Mouse (Mus musculus): Measurements from ENCODE around the gene Ccdc32. TPM values are rescaled to one million over a fixed set of nuclear protein-coding genes. Genes with fewer than 3 reads are reported as not detected.
A peak's percentile ranks its signal among the peaks of the same experiment; 100 is the strongest.

The Ccdc32 gene
- 0.69 and 0.75 TPM in 2 replicates for polyA plus RNA-seq (2012)

DNA sequence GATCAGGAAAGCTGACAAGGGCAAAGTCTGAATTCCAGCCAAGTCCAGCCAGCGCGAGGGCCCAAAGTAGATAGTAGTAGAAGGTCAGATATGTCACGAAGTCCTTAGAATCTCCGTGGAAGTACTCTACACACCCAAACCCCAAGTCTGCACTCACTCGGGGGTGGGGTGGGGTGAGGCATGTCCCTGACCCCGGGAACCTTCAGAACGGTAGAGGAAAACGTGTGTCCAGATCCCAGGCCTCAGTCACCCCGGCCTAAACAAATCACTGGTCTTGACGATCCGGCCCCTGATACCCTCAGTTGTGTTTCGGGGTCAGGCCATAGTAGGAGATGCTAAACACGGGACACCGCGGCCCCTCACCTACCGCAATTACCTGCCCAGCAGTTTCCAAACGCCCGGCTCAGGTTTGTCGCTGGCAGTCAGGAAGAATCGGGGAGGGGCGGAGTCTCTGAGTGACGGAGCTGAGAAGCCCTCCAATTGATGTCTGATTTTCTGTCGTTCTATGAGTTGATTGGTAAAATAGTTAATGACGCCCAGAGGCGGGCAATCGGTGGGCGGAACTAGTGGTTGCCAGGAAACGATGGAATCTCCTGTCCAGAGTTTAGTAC lies at the start of gene Ccdc32:
Gene Ccdc32 (minus strand): TSS at position 453 of the 611 bp plus-strand sequence.
- H3K36me3 ChIP-seq (ENCODE audit: control insufficient read depth): peaks cover 14% of the 10 kb centered on the region
- peak within 1 kb of the TSS; percentile 81 for H3K4me3 ChIP-seq (replicated peaks)
- no peak for TF ChIP-seq GATA1 (IDR thresholded peaks at IDR 0.05; ENCODE audit: low read length)
- no peak for TF ChIP-seq TAL1 (IDR thresholded peaks at IDR 0.05; ENCODE audit: low read length)
- H3K27me3 ChIP-seq (ENCODE audit: control insufficient read depth): no peaks in the 10 kb centered on the region; the same call in 1 of the 2 replicates
- no peaks in the 10 kb centered on the region for H3K9me3 ChIP-seq (ENCODE audit: control insufficient read depth, low read length)
- H3K4me1 ChIP-seq (ENCODE audit: control insufficient read depth): peaks cover 56% of the 10 kb centered on the region

DNA sequence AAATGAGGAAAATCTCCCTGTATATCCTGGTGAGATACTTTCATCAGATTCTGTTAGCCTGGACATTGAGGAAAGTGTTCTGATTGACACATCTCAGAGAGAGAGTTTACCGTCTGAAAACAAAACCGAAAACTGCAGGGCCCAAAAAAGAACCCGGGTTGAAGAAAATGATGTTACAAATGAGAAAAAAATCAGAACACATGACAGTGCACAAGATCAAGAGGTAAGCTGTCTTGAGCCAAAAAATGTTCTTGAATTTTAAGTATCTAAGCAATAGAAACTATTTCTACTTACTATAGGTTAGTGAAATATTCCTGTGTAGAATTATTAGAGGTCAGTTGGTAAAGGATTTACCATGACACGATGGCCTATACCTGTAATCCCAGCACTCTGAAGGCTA lies 43.2 kb upstream of the Ccdc32 start:
- H3K9me3 ChIP-seq (ENCODE audit: control insufficient read depth, low read length): no peaks in the 10 kb centered on the region
- peaks cover 94% of the 10 kb centered on the region for H3K36me3 ChIP-seq (ENCODE audit: control insufficient read depth)
- no peaks in the 10 kb centered on the region for H3K27me3 ChIP-seq (ENCODE audit: control insufficient read depth)
- no peak overlapping the region for H3K4me3 ChIP-seq (replicated peaks)
- H3K4me1 ChIP-seq (ENCODE audit: control insufficient read depth): no peaks in the 10 kb centered on the region
- TF ChIP-seq TAL1 (IDR thresholded peaks at IDR 0.05; ENCODE audit: low read length): no peak
- TF ChIP-seq GATA1 (IDR thresholded peaks at IDR 0.05; ENCODE audit: low read length): no peak

DNA sequence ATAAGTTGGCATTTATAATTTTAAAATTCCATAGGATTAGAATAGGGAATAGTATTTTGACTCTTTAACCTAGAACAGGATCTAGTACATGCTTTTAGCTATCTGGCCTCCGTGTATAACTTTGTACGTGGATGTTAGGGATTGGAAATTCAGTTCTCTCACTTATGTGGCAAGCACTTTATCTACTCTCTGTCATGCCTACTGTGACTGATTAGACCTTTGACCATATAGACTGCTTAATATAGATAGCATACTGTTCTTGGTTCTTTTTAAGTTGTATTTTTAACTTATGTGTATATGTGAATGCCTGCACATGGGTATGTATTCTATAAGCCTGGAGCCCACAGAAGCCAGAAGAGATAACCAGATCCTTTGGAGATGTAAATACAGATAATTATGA lies 30.9 kb upstream of the Ccdc32 start:
- H3K36me3 ChIP-seq (ENCODE audit: control insufficient read depth): peaks cover 85% of the 10 kb centered on the region
- no peaks in the 10 kb centered on the region for H3K27me3 ChIP-seq (ENCODE audit: control insufficient read depth)
- H3K9me3 ChIP-seq (ENCODE audit: control insufficient read depth, low read length): no peaks in the 10 kb centered on the region
- H3K4me3 ChIP-seq (replicated peaks): no peak overlapping the region
- H3K4me1 ChIP-seq (ENCODE audit: control insufficient read depth): peaks cover 15% of the 10 kb centered on the region
- TF ChIP-seq TAL1 (IDR thresholded peaks at IDR 0.05; ENCODE audit: low read length): no peak

DNA sequence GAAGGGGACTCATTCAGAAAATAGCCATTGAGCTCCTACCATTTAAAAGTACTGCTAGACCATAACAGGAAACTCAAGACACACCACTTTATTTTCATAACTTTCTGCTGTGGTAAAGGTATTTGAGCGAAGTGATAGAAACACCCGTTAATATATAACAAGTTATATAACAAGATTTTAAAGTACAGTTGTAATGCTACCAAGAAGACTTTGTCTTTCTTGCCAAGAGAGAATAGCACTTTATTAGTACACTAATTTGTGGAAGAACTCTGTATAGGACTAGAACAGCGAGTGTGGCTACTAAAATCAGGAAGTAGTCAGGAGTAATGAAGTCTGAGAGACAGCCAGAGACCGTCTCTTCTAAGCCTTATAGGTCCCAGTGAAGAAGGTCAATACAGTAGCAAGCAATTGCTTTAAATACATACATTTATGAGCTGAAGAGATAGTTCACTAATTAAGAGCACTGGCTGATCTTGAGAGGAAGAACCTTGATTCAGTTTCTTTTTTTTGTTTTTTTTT lies 21.0 kb upstream of the Ccdc32 start:
- H3K4me1 ChIP-seq (ENCODE audit: control insufficient read depth): peaks cover 38% of the 10 kb centered on the region

DNA sequence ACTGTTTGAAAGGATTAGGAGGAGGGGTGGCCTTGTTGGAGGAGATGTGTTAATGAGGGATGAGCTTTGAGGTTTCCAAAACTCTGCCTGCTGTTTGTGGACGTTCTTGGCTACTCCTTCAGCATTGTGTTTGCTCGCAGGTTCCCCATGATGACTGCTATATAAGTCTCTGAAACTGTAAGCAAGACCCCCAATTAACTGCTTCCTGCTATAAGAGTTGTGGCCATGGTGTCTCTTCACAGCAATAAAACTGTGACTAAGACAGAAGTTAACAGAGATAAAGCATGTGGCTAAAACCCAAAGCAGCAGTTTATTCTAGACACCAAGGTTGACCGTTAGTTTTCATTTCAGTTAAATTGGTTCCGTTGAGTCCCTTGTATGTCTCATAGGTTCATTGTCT lies 18.7 kb upstream of the Ccdc32 start:
- H3K27me3 ChIP-seq (ENCODE audit: control insufficient read depth): no peaks in the 10 kb centered on the region
- TF ChIP-seq GATA1 (IDR thresholded peaks at IDR 0.05; ENCODE audit: low read length) (no peak), TAL1 (IDR thresholded peaks at IDR 0.05; ENCODE audit: low read length) (no peak)
- H3K4me3 ChIP-seq (replicated peaks): peak overlapping the region; percentile 68
- peaks cover 38% of the 10 kb centered on the region for H3K4me1 ChIP-seq (ENCODE audit: control insufficient read depth)
- H3K9me3 ChIP-seq (ENCODE audit: control insufficient read depth, low read length): no peaks in the 10 kb centered on the region
- peaks cover 29% of the 10 kb centered on the region for H3K36me3 ChIP-seq (ENCODE audit: control insufficient read depth)

More for the DNA sequence above, 21.0 kb upstream of the Ccdc32 start:
- TF ChIP-seq TAL1 (IDR thresholded peaks at IDR 0.05; ENCODE audit: low read length): no peak
- TF ChIP-seq GATA1 (IDR thresholded peaks at IDR 0.05; ENCODE audit: low read length): no peak
- Histone ChIP-seq H3K9me3 (ENCODE audit: control insufficient read depth, low read length) (no peaks in the 10 kb centered on the region), H3K27me3 (ENCODE audit: control insufficient read depth) (no peaks in the 10 kb centered on the region), H3K36me3 (ENCODE audit: control insufficient read depth) (peaks cover 35% of the 10 kb centered on the region), H3K4me3 (replicated peaks) (no peak overlapping the region)

DNA sequence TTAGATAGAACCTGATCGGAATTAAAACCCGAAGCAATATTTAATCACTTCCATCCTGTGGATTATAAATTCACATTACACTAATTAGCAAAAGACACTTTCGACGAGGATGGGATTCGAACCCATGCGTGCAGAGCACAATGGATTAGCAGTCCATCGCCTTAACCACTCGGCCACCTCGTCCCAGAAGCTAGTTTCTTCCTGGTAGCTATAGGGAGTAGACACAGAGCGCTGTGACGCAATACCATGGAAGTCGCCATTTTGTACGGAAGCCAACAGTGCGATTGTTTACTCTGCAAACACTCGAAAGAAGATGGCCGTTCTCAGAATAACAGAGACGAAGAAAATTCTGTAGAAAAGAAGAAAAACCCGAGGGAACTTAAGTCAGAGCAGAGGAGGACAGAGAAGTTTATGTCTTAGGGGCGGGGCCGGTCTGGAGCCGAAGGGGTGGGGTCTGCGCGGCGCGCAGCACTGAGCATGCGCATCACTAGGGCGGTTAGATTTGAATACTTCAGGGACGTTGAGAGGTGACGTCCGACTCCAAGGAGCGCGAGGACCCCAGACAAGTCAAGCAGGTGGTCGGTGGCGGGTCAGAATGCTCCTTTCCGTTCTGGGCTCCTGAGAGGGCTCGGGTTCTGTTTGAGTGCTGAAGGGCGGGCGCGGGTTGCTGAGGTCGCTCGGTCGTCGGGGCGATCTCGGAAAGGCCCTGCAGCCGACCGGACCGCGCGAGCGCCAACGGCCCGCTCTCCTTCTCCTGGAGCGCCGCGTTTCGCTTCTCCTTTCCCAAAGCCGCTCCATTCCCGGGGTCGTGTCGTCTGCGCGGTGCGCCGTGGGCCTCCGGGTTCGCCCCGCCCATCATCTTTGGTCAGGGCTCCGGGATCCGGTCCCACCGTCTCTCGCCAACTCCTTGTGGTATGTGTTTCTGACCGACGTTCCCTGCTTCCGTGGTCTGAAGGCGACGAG lies 17.7 kb upstream of the Ccdc32 start, which contains the start of gene Knl1:
Gene Knl1 (plus strand): TSS at position 471 of the 963 bp plus-strand sequence.
- Histone ChIP-seq H3K4me1 (ENCODE audit: control insufficient read depth) (peaks cover 35% of the 10 kb centered on the region), H3K9me3 (ENCODE audit: control insufficient read depth, low read length) (no peaks in the 10 kb centered on the region), H3K4me3 (replicated peaks) (peak within 1 kb of the TSS; percentile 68), H3K36me3 (ENCODE audit: control insufficient read depth) (peaks cover 25% of the 10 kb centered on the region), H3K27me3 (ENCODE audit: control insufficient read depth) (no peaks in the 10 kb centered on the region)
- no peak for TF ChIP-seq TAL1 (IDR thresholded peaks at IDR 0.05; ENCODE audit: low read length)
- TF ChIP-seq GATA1 (IDR thresholded peaks at IDR 0.05; ENCODE audit: low read length): no peak

DNA sequence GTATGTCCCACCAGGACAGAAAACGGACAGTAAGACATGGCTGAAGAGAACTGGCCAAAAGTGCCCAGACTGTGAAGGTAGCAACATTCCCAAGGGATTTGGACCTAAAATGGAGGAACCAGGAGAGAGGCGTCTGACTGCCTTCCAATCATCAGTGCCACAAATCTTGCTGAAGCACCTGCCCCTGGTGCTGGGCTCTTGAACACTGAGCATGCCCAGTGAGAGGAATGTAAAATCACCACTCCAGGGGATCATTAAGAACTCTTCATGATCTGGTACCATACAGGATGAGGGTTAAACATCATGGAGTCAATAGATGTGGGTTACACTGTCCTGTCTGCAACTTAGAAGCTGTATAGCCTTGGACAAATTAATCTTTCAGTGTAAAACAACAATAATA lies 16.0 kb upstream of the Ccdc32 start:
- Histone ChIP-seq H3K36me3 (ENCODE audit: control insufficient read depth) (peaks cover 14% of the 10 kb centered on the region), H3K4me3 (replicated peaks) (no peak overlapping the region), H3K9me3 (ENCODE audit: control insufficient read depth, low read length) (no peaks in the 10 kb centered on the region), H3K27me3 (ENCODE audit: control insufficient read depth) (no peaks in the 10 kb centered on the region), H3K4me1 (ENCODE audit: control insufficient read depth) (peaks cover 25% of the 10 kb centered on the region)
- TF ChIP-seq GATA1 (IDR thresholded peaks at IDR 0.05; ENCODE audit: low read length): no peak
- no peak for TF ChIP-seq TAL1 (IDR thresholded peaks at IDR 0.05; ENCODE audit: low read length)

DNA sequence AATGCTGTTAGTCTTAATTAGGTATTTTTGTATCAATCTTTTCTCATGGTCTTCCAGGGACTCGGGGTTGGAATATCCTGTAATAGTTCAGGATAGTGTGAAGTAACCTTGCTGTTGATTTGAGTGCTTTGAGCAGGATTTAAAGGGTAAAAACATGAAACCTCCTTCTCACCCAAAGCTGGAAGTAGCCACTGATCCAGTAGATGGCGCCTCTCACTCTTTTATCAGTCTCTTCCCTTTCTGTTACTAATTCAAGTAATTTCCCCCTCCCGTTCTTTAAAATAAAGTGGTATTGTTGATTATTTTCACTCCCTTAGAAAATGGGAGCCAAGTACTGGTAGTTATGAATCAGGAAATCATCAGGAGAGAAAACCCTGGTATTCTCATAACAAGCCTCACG lies 11.7 kb upstream of the Ccdc32 start:
- TF ChIP-seq TAL1 (IDR thresholded peaks at IDR 0.05; ENCODE audit: low read length) (no peak), GATA1 (IDR thresholded peaks at IDR 0.05; ENCODE audit: low read length) (no peak)
- Histone ChIP-seq H3K4me3 (replicated peaks) (no peak overlapping the region), H3K36me3 (ENCODE audit: control insufficient read depth) (peaks cover 38% of the 10 kb centered on the region), H3K27me3 (ENCODE audit: control insufficient read depth) (no peaks in the 10 kb centered on the region), H3K9me3 (ENCODE audit: control insufficient read depth, low read length) (no peaks in the 10 kb centered on the region), H3K4me1 (ENCODE audit: control insufficient read depth) (peaks cover 22% of the 10 kb centered on the region)

DNA sequence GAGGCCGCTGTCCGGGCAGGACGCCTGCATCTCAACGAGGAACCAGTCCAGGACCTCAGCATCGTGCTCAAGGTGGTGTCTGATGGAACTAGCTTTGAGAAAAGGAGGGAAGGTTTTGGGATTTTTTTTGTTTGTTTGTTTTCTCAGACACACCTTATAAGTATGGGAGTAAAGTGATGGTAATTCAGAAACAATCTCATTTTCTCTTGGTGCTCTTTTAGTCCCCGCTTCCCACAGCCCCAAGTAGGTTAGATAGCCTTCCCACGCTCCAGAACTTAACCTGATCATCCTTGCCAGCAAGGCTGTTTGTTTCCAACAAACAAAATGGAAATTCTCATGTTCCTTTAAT lies 6.2 kb upstream of the Ccdc32 start:
- no peak for TF ChIP-seq TAL1 (IDR thresholded peaks at IDR 0.05; ENCODE audit: low read length)
- no peak for TF ChIP-seq GATA1 (IDR thresholded peaks at IDR 0.05; ENCODE audit: low read length)
- Histone ChIP-seq H3K36me3 (ENCODE audit: control insufficient read depth) (peaks cover 31% of the 10 kb centered on the region), H3K4me3 (replicated peaks) (peak overlapping the region; percentile 73), H3K4me1 (ENCODE audit: control insufficient read depth) (peaks cover 36% of the 10 kb centered on the region), H3K9me3 (ENCODE audit: control insufficient read depth, low read length) (no peaks in the 10 kb centered on the region), H3K27me3 (ENCODE audit: control insufficient read depth) (no peaks in the 10 kb centered on the region; the same call in 1 of the 2 replicates)

Data from erythroblast, embryonic 14.5 days (primary cell).